Mouse (Mus musculus) embryonic facial prominence, embryonic 12.5 days (tissue): ENCODE data around the gene Ier5l. TPM values are rescaled to one million over a fixed set of nuclear protein-coding genes. Genes with fewer than 3 reads are reported as not detected.
A peak's percentile ranks its signal among the peaks of the same experiment; 100 is the strongest.

Experiments used
- ATAC-seq: fragments of 200-750 bp; cut with Nextera tagmentation; 2 replicates; pipeline ENCODE4 v1.8.0; 2017; ENCODE audit not compliant: insufficient number of reproducible peaks, insufficient read depth, low FRiP score, low TSS enrichment
- H3K27ac ChIP-seq: fragments of 300-500 bp; sonication (generic); 2 replicates; pipeline ENCODE4 v1.5.1; 2016; ENCODE audit warnings: mild to moderate bottlenecking
- H3K27me3 ChIP-seq: fragments of 300-500 bp; sonication (generic); 2 replicates; pipeline ENCODE4 v1.6.1; 2016; ENCODE audit warnings: mild to moderate bottlenecking, moderate library complexity
- H3K36me3 ChIP-seq: fragments of 300-500 bp; sonication (generic); 2 replicates; pipeline ENCODE4 v1.6.1; 2016; ENCODE audit warnings: mild to moderate bottlenecking
- H3K4me1 ChIP-seq: fragments of 300-500 bp; sonication (generic); 2 replicates; pipeline ENCODE4 v1.6.1; 2016
- H3K4me2 ChIP-seq: fragments of 300-500 bp; sonication (generic); replicated peaks from 2 replicates; pipeline ENCODE4 v1.6.1; 2016; ENCODE audit warnings: mild to moderate bottlenecking, moderate library complexity
- H3K4me3 ChIP-seq: fragments of 300-500 bp; sonication (generic); 2 replicates; pipeline ENCODE4 v1.5.1; 2016; ENCODE audit warnings: mild to moderate bottlenecking
- H3K9ac ChIP-seq: fragments of 300-500 bp; sonication (generic); 2 replicates; pipeline ENCODE4 v1.6.1; 2016; ENCODE audit warnings: mild to moderate bottlenecking, moderate library complexity
- H3K9me3 ChIP-seq: fragments of 300-500 bp; sonication (generic); 2 replicates; pipeline ENCODE4 v1.6.1; 2016; ENCODE audit warnings: mild to moderate bottlenecking, moderate library complexity
- WGBS: fragments of 180-500 bp; shearing (Covaris S2); methylation state at CpG from one replicate; pipeline ENCODE4 v1.1.7; 2016; 5-methylcytosine and 5-hydroxymethylcytosine counted together
- polyA plus RNA-seq: library from polyadenylated mRNA; unstranded; fragments of >200 nt; fragmentation: Nextera tagmentation; extraction: Ambion mirVana; gene quantifications from 2 replicates; pipeline ENCODE4 v1.2.1, GENCODE M21; 2016

Gene Ier5l
- polyA plus RNA-seq, 1 experiment from 2014 or later = 4.2 TPM

DNA sequence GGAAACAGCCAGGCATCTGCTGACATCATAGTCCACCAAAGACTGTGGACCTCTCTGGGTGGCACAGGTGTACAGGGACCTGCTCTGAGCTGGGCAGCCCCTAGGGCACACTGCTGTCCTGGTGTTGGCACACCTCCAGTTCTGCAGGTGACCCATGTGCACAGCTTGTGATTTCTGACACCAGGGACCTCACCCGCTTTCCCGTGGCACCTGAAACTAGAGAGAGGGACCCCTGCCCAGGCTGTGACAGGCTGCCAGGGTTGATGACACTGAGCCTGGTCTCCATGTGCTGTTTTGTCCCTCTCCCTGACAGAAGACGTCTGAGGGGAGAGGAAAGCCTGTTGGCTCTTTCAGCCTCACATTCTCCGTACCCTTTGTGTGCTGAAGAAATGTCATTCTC lies 36.2 kb downstream of the Ier5l start:
- H3K4me2 ChIP-seq = no peak overlapping the region
- H3K4me1 ChIP-seq = peaks cover 32% of the 10 kb centered on the region
- H3K27ac ChIP-seq = no peak overlapping the region
- no peak overlapping the region for H3K4me3 ChIP-seq
- H3K9ac ChIP-seq = no peak overlapping the region
- no peaks in the 10 kb centered on the region for H3K27me3 ChIP-seq
- peaks cover 56% of the 10 kb centered on the region for H3K36me3 ChIP-seq
- H3K9me3 ChIP-seq = no peaks in the 10 kb centered on the region
- 86% methylated on average over 4 of the region's 4 CpGs for WGBS
- no peak for ATAC-seq

DNA sequence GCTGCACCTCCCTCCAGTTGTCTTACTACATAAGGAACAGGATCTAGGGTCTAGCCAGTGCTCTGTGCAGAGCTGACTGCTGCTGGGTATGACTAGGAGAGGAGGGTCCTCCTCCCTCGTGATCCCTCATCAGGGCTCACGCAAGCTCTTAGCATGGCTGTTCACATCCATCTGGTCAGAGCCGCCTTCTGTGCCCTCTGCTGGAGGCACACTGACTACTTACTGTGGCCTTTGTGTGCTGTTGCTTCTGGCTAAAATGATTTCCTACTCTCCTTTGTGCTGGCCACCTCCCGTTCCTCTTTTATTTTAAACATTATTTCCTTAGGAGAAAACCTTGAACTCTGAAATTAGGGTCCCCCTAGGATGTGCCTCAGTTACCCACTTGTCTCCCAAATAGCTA lies 37.2 kb downstream of the Ier5l start:
- Histone ChIP-seq H3K9me3 (no peaks in the 10 kb centered on the region), H3K4me3 (no peak overlapping the region), H3K36me3 (peaks cover 65% of the 10 kb centered on the region), H3K4me2 (no peak overlapping the region), H3K27ac (no peak overlapping the region), H3K9ac (no peak overlapping the region), H3K4me1 (peaks cover 23% of the 10 kb centered on the region), H3K27me3 (no peaks in the 10 kb centered on the region)
- 78% methylated on average over 4 of the region's 4 CpGs for WGBS
- ATAC-seq = no peak

DNA sequence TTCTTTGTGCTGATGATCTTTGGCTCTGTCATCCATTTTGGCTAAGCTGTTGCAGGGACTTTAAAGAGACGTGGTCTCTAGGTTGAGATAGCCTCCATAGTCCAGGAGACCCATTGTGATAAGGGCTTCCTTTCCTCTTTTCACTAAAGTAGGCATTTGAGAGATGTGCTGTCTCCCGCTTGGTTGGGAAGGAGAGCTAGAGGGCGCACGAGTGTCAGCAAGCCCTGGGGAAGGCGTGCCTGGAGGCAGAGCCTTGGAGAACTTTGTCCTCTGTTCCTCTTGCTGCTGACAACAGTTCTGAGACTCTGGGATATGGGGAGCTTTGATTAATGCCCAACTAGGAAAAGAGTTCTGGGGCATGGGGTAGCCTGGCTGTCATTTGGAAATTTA lies 37.9 kb downstream of the Ier5l start:
- H3K27ac ChIP-seq = no peak overlapping the region
- no peaks in the 10 kb centered on the region for H3K9me3 ChIP-seq
- H3K4me2 ChIP-seq = no peak overlapping the region
- no peak overlapping the region for H3K9ac ChIP-seq
- 78% methylated on average over 5 of the region's 5 CpGs for WGBS
- ATAC-seq = no peak
- no peaks in the 10 kb centered on the region for H3K27me3 ChIP-seq
- H3K4me1 ChIP-seq = peaks cover 19% of the 10 kb centered on the region
- peaks cover 71% of the 10 kb centered on the region for H3K36me3 ChIP-seq
- H3K4me3 ChIP-seq = no peak overlapping the region

- H3K36me3 ChIP-seq = peaks cover 76% of the 10 kb centered on the region
- H3K27ac ChIP-seq = peak overlapping the region; percentile 51
- ATAC-seq = no peak
- no peak overlapping the region for H3K4me2 ChIP-seq
- WGBS = 59% methylated on average over 5 of the region's 5 CpGs
- no peaks in the 10 kb centered on the region for H3K9me3 ChIP-seq
- H3K4me3 ChIP-seq = no peak overlapping the region
- H3K27me3 ChIP-seq = no peaks in the 10 kb centered on the region
- peaks cover 13% of the 10 kb centered on the region for H3K4me1 ChIP-seq
- H3K9ac ChIP-seq = no peak overlapping the region; the same call in 1 of the 2 replicates
Measured at GRCm38 (mm10) chr2:30435326-30436155, 38.5 kb downstream of the Ier5l start.

- Histone ChIP-seq H3K4me1 (no peaks in the 10 kb centered on the region), H3K27me3 (no peaks in the 10 kb centered on the region), H3K9ac (no peak overlapping the region), H3K9me3 (no peaks in the 10 kb centered on the region), H3K4me3 (no peak overlapping the region), H3K36me3 (peaks cover 80% of the 10 kb centered on the region), H3K27ac (no peak overlapping the region), H3K4me2 (no peak overlapping the region)
- no peak for ATAC-seq
Measured at GRCm38 (mm10) chr2:30429156-30429555, 44.9 kb downstream of the Ier5l start.

Other genes with a start within 250 kb of the Ier5l start
- 40.9 and 41.2 TPM in 2 replicates for gene Lrrc8a, start 236.5 kb downstream of the Ier5l start, polyA plus RNA-seq
- 0.09 and 0.14 TPM in 2 replicates for gene Gm28035, start 233.7 kb downstream of the Ier5l start, polyA plus RNA-seq
- 3.5 and 3.8 TPM in 2 replicates for gene Phyhd1, start 208.0 kb downstream of the Ier5l start, polyA plus RNA-seq
- gene Gm28038, start 193.2 kb downstream of the Ier5l start, polyA plus RNA-seq = not detected in 2 replicates
- 29.6 and 31.0 TPM in 2 replicates for gene Dolk, start 187.9 kb downstream of the Ier5l start, polyA plus RNA-seq
- gene Nup188, start 187.8 kb downstream of the Ier5l start, polyA plus RNA-seq = 37.2 and 37.4 TPM in 2 replicates
- gene Sh3glb2, start 114.9 kb downstream of the Ier5l start, polyA plus RNA-seq = 89.7 and 96.9 TPM in 2 replicates
- gene Miga2, start 110.0 kb downstream of the Ier5l start, polyA plus RNA-seq = 29.6 and 31.0 TPM in 2 replicates
- gene Dolpp1, start 82.0 kb downstream of the Ier5l start, polyA plus RNA-seq = 34.8 and 38.1 TPM in 2 replicates
- gene Crat, start 58.4 kb downstream of the Ier5l start, polyA plus RNA-seq = 23.8 and 26.9 TPM in 2 replicates
- gene Ptpa, start 58.2 kb downstream of the Ier5l start, polyA plus RNA-seq = 140 and 145 TPM in 2 replicates
- 0.57 and 1.4 TPM in 2 replicates for gene Cstad, start 120.8 kb upstream of the Ier5l start, polyA plus RNA-seq